Mouse (Mus musculus) urinary bladder, postnatal 14 days (tissue): ENCODE results near the gene Nap1l4.
A peak's percentile ranks its signal among the peaks of the same experiment; 100 is the strongest.
"Not testable (repeated sequence)": the region's sequence is repeated elsewhere in the genome, so short reads cannot be mapped to it uniquely, and the experiment has no call there.

Experiments
- DNase-seq: peaks from one replicate; pipeline ENCODE4 v3.0.0; 2021; ENCODE audit warnings: low spot score

Gene Nap1l4

GRCm38 (mm10) chr7:143548976-143549457, at the start of gene Nap1l4:
Nap1l4 (minus strand) TSS chr7:143549106.
- peak; percentile 97 for DNase-seq

GRCm38 (mm10) chr7:143594865-143595264, 46.0 kb upstream of the Nap1l4 start:
- DNase-seq, result no peak

- DNase-seq, result peak; percentile 22
These were observed 43.3 kb upstream of the Nap1l4 start for GRCm38 (mm10) chr7:143592255-143592654.

GRCm38 (mm10) chr7:143588006-143588405, 39.1 kb upstream of the Nap1l4 start:
- no peak for DNase-seq

- no peak for DNase-seq
These were observed 38.7 kb upstream of the Nap1l4 start for GRCm38 (mm10) chr7:143587586-143587985.

DNA sequence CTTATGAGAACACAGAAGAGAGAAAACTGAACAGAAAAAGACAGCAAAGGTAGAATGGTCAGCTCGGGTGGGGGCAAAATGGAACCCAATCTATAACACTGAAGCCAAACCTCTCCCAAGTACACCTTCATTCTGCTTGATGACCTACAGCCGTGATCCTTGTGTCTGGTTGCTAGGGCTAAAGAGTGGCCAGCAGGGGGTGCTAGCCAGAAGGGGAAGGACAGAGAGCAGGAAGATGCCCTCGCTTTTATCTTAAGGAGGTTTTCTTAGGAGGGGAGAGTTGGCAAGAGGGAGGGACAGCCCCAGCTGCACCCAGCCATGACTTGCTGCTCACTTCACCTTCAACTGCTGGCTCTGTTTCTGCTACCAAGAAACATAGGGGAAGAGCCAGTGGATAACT, 35.0 kb upstream of the Nap1l4 start:
- DNase-seq, result peak; percentile 76

GRCm38 (mm10) chr7:143583025-143583424, 34.1 kb upstream of the Nap1l4 start:
- no peak for DNase-seq

DNA sequence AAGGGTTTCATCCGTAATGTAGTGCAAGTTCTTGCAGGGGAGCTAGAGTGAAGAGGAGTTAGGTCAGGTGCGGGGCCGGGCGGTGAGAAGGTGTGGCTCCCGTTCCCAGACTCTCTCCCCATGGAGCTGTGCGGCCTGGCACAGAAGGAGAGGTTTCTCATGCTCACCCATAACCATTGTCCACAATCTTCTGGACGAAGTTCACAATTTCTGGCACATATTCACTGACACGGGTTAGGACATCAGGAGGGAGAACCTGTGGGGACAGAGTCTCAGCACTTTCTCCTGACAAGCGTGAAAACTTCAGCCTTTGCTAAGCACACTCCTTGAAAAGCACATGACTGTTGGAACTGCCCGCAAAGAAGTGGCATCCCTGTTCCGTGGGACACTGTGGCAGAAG, 26.8 kb upstream of the Nap1l4 start:
- DNase-seq, result no peak

- no peak for DNase-seq
These were observed 16.7 kb upstream of the Nap1l4 start for GRCm38 (mm10) chr7:143565648-143566039.

DNA sequence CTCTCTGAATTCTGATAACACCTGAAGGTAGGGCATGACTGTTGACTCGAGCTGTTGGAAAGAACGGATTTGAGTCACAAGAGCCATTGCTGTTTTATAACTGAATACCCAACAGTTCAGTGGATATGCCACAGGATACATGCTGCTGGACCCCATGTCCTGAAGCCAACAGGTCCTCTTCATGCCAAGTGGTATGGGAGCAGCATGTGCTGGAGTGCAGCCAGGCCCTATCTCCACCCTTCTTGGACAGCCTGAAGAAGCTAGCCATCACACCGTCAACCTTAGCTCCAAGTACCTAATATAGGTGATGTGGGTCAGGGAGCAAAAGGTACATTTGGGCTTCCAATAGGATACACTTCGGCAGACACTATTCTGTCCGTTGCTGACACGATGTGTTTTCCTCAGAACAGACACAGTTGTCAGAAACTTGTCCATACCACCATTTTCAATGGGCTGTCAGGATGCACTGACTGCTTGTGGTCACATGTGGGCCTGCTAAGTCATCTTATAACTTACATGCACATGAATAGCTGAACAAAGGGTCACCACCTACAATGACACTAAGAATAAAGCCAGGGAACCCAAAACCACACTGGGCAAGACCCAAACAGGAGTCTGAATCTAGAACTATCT, 16.2 kb upstream of the Nap1l4 start:
- DNase-seq, result no peak

DNA sequence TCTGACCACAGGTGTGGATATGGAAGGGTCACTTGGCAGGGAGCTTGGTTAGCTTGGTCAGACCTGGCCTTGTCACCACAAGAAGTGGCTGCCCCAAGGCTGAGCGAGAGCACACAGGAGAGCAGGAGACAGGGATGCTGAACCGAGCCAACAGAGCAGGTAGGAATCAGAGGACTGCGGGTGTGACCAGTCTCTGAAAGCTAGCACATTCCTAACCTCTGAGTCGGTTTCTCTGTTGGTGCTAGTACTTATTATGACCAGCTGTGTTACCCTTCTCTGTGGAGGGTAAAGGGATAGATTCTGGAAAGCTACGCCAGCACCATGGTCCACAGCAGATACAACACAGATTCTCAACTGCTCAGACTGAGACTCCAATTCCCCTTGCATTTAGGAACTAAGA, 14.9 kb upstream of the Nap1l4 start:
- no peak for DNase-seq

- DNase-seq, result no peak
These were observed 8.7 kb upstream of the Nap1l4 start for GRCm38 (mm10) chr7:143557616-143558015.

- peak; percentile 29 for DNase-seq
These were observed 8.2 kb upstream of the Nap1l4 start for GRCm38 (mm10) chr7:143556964-143557610.

- no peak for DNase-seq
These were observed 798 bp upstream of the Nap1l4 start for GRCm38 (mm10) chr7:143549588-143550220.

GRCm38 (mm10) chr7:143548231-143548961, 510 bp downstream of the Nap1l4 start:
- no peak for DNase-seq

DNA sequence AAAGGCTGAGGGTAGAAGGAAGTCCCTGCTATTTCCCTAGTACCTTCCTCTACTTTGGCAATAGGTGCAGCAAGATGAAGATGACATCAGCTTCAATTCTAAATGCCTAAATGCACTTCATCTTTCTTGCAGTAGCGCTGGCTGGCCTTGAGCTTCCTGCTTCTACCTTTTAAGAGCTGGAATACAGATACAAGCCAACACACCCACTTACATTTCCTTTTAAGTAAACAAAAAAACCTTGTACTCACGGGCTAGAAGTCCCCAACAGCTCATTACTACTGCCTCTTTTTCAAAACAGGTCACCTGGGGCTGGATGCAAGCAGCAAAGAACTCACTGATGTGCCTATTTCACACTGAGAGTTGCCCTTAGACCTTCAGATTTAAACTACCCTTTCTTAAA, 2.4 kb downstream of the Nap1l4 start:
- no peak for DNase-seq

DNA sequence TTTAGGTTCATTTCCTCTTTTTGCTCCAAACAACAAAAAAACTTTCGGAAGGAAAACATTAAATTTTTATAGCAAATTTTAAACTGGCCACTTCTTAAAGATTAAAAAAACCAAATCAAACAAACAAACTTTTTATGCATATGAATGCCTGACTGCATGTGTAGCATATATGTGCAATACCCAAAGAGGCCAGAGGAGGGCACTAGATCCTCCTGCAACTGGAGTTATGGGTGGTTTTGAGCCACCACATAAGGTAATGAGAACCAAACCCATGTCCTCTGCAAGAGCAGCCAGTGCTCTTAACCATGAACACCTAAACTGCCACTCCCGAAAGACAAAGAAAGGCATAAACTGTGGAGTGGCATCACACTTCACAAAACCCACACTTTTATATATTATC, 4.5 kb downstream of the Nap1l4 start:
- DNase-seq, result peak; percentile 25

DNA sequence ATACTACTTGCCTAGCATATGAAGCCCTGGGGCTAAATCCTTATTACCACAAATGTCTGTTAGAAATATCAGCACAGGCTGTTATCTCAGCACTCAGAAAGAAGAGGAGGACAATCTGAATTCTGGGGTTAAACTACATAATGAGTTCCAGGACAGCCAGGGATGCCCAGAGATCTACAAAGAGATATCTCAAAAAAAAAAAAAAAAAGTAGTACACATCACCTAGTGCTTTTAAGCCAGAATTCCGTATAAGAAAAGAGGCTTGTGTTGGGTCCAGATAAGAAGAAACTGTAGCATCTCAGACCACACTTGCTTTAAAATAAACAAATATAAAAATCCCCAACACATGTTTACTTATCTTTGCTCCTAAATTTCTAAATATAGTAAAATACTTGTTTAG, 10.2 kb downstream of the Nap1l4 start:
- no peak for DNase-seq

GRCm38 (mm10) chr7:143538229-143538628, 10.7 kb downstream of the Nap1l4 start:
- not testable (repeated sequence) for DNase-seq

- DNase-seq, result no peak
These were observed 12.7 kb downstream of the Nap1l4 start for GRCm38 (mm10) chr7:143536251-143536650.

DNA sequence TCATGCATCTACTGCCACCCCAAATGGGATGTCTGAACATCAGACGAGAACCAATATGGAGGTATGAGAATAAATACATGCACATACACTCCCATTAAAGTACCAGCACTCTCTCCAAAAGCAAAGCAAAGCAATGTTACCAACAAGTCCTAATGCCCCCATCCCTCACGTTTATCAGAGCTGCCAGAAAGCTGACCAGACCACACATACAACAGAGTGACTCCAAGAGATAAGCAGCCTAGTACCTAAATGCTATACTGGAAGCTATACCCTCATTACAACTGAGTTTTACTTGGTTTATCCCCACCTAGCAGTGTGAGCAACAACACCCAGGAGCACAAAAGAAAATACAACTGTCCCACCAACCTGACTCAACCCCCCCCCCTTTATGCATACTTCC, 15.6 kb downstream of the Nap1l4 start:
- no peak for DNase-seq

DNA sequence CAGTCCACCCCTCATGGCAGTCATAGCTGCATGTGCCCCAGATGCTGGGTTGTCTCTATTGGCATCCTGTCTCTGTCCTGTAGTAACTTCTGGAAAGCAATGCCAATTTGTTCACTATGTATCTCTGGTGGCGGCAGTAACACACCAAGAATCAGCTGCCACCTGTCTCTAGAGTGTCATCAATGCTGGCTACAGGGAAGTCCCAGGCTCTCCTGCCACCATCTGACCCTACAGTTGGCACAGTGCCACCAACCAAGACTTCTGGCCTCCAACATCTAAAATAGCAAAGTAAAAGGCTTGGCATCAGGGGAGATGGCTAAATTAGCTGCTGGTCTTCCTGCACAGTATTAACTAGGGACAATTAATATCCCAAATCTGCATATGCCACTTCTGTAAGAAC, 16.5 kb downstream of the Nap1l4 start:
- DNase-seq, result no peak

GRCm38 (mm10) chr7:143519333-143519732, 29.6 kb downstream of the Nap1l4 start:
- DNase-seq, result no peak
